Mouse (Mus musculus) brain, embryonic 14.5 days (tissue): ENCODE results near the gene Elovl4. TPM values are rescaled to one million over a fixed set of nuclear protein-coding genes. Genes with fewer than 3 reads are reported as not detected.

Experiments
- DNase-seq: peaks from one replicate; pipeline ENCODE4 v3.0.0-alpha.2; 2011; ENCODE audit warnings: low read depth
- CTCF ChIP-seq: fragments of 200-500 bp; IDR thresholded peaks from 2 replicates; pipeline ENCODE4 v1.5.1; 2012; ENCODE audit warnings: inconsistent platforms, mild to moderate bottlenecking, moderate library complexity, borderline replicate concordance; ENCODE audit not compliant: insufficient read depth, insufficient read length; ENCODE audit errors: extremely low read depth
- POLR2A ChIP-seq: fragments of 200-500 bp; IDR thresholded peaks from 2 replicates; pipeline ENCODE4 v1.6.1; 2012; ENCODE audit warnings: mild to moderate bottlenecking, inconsistent platforms, borderline replicate concordance; ENCODE audit not compliant: poor library complexity, insufficient read depth, insufficient read length, severe bottlenecking; ENCODE audit errors: extremely low read depth
- polyA plus RNA-seq: library from polyadenylated mRNA; depleted of rRNA; stranded (reverse); fragments of >200 nt; gene quantifications from 2 replicates; pipeline ENCODE4 v1.2.3, GENCODE M21; 2012; rRNA removed

Gene Elovl4
- polyA plus RNA-seq, 1 experiment, result 38.4 TPM

- peak; percentile 18 for DNase-seq
- TF ChIP-seq POLR2A, result no peak
Measured at GRCm38 (mm10) chr9:83804341-83804740, 1.7 kb downstream of the Elovl4 start.

- TF ChIP-seq POLR2A (no peak), CTCF (no peak)
- DNase-seq, result no peak
Measured at GRCm38 (mm10) chr9:83797898-83798297, 8.2 kb downstream of the Elovl4 start.

- no peak for DNase-seq
- TF ChIP-seq POLR2A (no peak), CTCF (no peak)
Measured at GRCm38 (mm10) chr9:83796875-83797274, 9.2 kb downstream of the Elovl4 start.

- TF ChIP-seq POLR2A, result no peak
- TF ChIP-seq CTCF, result no peak
- no peak for DNase-seq
Measured at GRCm38 (mm10) chr9:83789326-83789725, 16.8 kb downstream of the Elovl4 start.

DNA sequence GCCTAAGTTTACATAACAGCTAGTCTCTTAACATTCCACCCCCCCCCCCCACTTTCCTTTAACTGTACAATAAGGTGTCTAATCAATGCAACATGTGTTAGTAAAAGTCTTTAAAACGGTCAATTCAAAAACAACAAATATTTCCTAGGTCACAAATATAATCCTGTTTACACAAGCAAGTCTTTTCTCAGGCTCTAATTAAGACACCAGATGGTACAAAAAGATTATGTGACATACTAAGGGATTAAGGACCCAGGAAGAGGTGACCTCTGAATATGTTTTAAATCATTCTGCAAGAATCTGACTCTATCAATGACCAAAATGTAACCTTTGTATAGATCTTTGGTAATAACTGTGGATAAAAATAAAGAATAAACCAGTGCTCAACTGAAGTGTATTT is 20.6 kb downstream of the Elovl4 start:
- no peak for DNase-seq
- TF ChIP-seq POLR2A, result no peak

DNA sequence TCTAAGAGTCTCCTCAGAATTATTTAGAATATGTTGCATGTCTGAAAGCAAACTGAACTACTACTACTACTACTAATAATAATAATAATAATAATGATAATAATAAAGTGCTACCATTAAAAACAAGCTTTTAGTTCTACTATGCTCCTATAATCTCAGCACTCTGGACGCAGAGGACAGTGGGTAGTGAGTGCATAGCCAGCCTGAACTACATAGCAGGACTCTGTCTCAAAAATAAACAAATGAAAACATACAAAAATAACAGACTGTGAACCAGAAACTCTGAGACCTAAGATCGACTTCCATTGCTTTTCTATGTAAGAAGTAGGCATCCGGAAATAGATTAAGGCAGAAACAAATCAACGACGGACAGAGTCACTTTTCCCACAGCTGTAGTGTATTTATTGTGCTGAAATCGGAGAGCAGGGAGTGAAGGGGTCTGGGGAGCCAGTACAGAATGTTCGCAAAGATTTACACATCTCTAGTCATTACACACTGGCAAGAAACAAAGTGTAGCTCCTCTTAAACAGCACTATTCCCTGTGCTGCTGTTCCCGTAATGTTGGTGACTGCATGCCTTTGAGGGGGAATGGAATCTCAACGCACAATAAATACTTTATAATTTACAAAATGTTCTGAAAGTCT is 27.6 kb downstream of the Elovl4 start:
- TF ChIP-seq POLR2A (no peak), CTCF (no peak)

GRCm38 (mm10) chr9:83761318-83761717 is 44.8 kb downstream of the Elovl4 start:
- no peak for TF ChIP-seq CTCF
- no peak for TF ChIP-seq POLR2A
- DNase-seq, result no peak

More for the DNA sequence above, 27.6 kb downstream of the Elovl4 start:
- DNase-seq, result no peak

DNA sequence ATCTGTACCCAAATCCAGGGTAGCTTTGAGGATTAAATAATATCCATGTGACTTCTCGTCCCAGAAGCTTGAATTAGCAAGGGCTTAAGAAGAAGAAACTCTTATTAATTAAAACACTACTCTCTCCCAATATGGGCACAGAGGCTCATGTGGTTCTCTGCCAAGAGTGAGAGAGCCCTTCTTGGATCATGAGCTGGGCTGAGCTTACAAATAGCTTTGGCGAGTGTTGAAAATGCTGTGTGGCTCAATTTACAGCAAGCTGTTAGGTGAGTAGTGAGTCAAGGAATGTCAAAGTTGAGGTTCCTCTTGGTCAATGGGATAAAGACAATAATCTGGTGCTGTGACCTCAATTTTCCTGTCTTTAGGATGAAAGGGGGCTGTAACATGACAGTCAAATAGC is 74.2 kb downstream of the Elovl4 start:
- DNase-seq, result peak; percentile 33

DNA sequence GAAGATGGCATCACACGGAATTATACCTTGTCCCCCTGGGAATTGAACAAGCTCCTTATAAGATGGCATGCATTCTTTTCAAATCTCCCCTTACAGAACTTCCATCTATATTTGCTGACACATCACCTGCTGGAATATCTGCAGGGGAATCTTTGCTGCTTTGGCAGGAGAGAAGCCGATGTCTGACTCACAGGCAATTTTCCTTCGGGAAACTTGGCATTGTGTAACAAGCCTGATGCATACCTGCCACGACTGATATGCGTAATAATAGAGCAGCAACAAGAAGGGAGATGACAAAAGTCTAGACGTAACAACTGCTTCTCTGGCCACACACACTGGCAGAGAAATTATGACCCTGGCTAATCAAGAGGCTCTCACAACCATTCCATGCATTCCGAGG is 75.2 kb downstream of the Elovl4 start:
- DNase-seq, result peak; percentile 16
- TF ChIP-seq CTCF (no peak), POLR2A (no peak)

More for the DNA sequence above, 74.2 kb downstream of the Elovl4 start:
- TF ChIP-seq POLR2A, result no peak
- TF ChIP-seq CTCF, result no peak

Other genes starting within 250 kb of the Elovl4 start
- gene Ttk, start 28.4 kb upstream of the Elovl4 start, polyA plus RNA-seq, result 6.6 and 10.3 TPM in 2 replicates
- gene Bckdhb, start 118.9 kb upstream of the Elovl4 start, polyA plus RNA-seq, result 21.9 and 27.6 TPM in 2 replicates